Mouse (Mus musculus) left cerebral cortex, adult 11 months (tissue): Measurements from ENCODE around the gene Mettl17.
A peak's percentile ranks its signal among the peaks of the same experiment; 100 is the strongest.

Source experiments
- DNase-seq: peaks from one replicate; pipeline ENCODE4 v3.0.0; 2022; ENCODE audit warnings: low spot score

Gene Mettl17

GRCm38 (mm10) chr14:51929968-51930367 lies 45.3 kb downstream of the Mettl17 start:
- DNase-seq: no peak

DNA sequence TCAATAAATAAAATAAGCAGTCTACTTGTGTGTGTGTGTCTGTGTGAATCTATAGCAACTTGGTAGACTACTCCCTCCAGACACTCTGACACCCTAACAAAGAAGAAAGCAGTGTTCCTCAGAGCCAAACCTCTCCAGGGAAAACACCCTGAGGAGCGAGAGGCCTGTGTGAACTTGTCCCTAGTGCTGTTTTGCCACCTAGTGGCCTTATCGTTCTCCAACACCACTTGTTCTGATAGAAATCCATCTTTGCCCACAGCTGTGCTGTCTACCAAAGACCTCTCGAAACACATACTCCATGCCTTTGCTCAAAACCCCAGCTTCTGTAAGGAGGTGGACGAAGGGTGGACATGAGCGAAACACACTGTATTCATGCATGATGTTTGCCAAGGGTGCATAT lies 46.2 kb downstream of the Mettl17 start:
- DNase-seq: peak; percentile 66

DNA sequence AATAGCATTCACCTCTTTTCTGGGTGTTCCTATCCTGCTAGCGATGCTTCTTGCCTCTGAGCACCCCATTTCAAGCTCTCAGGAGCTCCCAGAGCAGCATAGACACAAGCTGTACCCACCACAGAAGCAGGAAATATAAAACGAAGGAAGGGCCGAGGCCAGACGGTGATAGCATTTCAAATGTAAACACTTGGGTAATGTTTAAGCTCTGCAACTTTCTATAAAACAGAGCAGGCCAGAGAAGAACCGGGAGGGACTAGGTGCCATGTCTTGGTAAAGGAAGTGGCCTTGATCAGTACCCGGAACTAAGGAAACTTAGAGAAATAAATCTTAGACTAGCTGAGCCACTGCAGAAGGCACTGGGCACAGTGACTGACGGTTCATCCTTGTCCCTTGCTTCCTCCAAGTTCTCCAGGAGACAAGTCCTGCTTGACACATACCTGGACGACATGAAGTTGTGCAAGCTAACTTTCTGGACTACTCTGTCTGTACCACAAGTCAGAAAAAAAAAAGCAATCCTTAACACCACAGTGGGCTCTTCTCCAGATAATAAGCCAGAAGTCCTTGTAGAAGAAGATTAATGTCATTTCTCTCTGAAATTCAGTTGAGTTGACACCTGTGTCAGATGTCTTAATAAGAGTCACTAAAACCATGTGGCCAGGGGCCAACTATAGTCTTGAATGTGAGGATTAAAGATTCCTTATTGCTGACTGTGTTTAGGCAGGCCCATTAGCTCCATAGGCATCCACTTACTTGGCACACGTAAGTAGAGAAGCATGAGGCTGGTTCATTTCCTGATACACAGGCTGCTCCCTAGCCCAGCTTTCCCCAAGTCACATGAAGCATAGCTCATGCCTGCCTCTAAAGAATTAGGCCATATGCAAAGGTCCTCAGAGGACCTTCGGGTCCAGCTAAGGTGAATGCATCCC lies 47.7 kb downstream of the Mettl17 start:
- no peak for DNase-seq

GRCm38 (mm10) chr14:51939005-51939404 lies 54.4 kb downstream of the Mettl17 start:
- DNase-seq: no peak

GRCm38 (mm10) chr14:51940944-51941560 lies 56.4 kb downstream of the Mettl17 start:
- no peak for DNase-seq

- DNase-seq: no peak
Observed at GRCm38 (mm10) chr14:51941577-51941976, 56.9 kb downstream of the Mettl17 start.

DNA sequence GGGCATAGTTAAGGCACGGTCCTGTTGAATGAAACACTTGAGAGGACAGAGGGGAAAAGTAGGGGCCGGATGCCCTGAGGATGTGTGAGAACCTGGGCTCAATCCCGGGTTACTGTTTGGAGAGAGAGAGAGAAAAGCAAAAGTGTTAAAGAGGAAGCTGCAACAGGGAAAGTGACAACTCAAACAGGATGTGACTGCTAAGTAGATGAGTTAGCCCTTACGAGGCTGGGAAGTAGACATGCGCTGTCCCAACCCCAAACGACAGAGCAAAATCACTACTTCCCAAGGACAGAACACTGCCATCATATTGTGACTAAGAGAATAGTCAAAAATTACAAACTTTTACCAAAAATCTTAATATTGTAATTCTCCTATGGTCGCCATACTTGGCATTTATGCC lies 57.6 kb downstream of the Mettl17 start:
- DNase-seq: no peak
